Mouse (Mus musculus) urinary bladder, postnatal 4 days (tissue): ENCODE data around the gene Glrx5.

ENCODE experiments used
- DNase-seq, 2 experiments: peaks; one replicate each; pipeline ENCODE4 v3.0.0; 2021 to 2022; ENCODE audit warnings: low spot score in 2 of 2

Gene Glrx5

GRCm38 (mm10) chr12:105073708-105074107, 41.2 kb downstream of the Glrx5 start:
- DNase-seq, result no peak

DNA sequence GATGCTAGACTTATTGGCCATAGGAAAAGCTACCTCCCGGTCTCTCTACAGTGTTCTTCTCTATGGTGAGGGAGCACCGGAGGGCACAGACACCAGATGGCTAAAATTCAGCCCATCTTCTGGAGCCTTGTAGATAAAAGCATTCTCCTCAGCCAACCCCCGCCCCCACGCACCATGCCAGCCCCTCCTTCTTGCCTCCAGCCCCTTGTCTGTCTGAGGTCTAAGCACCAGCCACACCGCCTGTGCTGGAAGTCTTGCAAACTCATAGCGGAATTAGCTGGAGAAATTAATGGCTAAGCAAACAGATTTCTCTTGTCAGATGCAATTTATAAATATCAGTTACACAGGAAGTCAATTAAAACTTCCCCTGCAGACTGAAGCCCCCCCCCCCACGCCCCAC, 43.0 kb downstream of the Glrx5 start:
- no peak for DNase-seq

- DNase-seq, result no peak
Measured at GRCm38 (mm10) chr12:105076511-105076910, 44.0 kb downstream of the Glrx5 start.

DNA sequence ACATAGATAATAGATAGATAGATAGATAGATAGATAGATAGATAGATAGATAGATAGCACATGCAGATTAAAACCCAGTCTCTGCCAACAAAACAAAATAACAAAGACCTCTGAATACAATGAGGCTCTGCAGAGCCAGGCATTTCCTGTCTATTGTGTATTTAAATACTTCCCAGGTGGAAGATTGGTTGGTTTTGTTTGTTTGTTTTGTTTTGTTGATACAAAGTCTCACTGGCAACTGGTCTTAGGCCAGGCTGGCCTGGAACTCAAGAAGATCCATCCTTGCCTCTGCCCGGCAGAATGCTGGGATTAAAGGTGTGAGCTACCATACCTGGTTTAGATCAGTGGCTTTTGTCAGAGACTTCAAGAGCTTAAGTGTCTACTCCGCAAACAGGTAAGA, 44.7 kb downstream of the Glrx5 start:
- no peak for DNase-seq

- DNase-seq, result no peak
Measured at GRCm38 (mm10) chr12:105084171-105084570, 51.7 kb downstream of the Glrx5 start.

- no peak for DNase-seq
Measured at GRCm38 (mm10) chr12:105084816-105085215, 52.3 kb downstream of the Glrx5 start.

DNA sequence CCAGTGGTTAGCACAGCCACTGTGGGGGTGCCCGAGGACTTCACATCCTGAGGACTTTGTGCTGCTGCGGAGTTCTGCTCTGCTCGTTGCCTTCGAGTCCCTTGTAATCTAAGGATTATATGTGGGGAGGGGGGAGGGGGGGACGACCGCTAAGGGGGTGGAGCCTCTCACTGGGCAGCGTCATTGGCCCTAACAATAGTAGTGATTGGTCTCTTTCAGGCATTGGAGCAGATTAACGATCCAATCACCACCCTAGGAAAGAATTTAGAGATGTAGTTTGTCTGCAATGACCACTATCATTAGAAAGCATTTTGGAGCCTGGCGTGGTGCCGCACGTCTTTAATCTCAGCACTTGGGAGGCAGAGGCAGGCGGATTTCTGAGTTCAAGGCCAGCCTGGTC, 52.8 kb downstream of the Glrx5 start:
- no peak for DNase-seq

DNA sequence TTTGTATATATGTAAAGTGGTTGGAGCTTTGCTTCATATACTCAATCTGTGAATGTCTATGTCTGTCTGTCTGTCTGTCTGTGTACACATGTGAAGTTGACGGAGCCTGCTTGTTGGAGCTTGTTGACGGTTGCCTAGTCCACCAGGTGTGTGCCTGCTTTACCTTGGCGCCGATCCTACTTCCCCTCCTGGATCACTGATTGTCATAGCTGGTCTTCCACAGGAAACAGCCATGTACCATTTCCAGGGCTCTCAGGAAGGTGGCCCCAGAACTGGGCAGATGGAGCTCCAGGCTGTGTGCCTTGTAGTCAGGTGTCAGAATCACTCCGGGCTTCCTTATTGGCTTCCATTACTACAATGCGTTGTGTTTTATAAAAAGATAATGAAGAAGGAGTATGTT, 54.3 kb downstream of the Glrx5 start:
- DNase-seq, result no peak

- no peak for DNase-seq
Measured at GRCm38 (mm10) chr12:105087353-105087752, 54.9 kb downstream of the Glrx5 start.

- DNase-seq, result no peak
Measured at GRCm38 (mm10) chr12:105089231-105089630, 56.7 kb downstream of the Glrx5 start.

GRCm38 (mm10) chr12:105091604-105092003, 59.1 kb downstream of the Glrx5 start:
- DNase-seq, result no peak
